Mouse (Mus musculus): ENCODE measurements at regions not wholly inside any gene's neighbourhood (a gene's known extent, or its start where the extent isn't known, plus 50 kb on each side); places are given as distances from the start of the nearest gene placed in this dataset.

DNA sequence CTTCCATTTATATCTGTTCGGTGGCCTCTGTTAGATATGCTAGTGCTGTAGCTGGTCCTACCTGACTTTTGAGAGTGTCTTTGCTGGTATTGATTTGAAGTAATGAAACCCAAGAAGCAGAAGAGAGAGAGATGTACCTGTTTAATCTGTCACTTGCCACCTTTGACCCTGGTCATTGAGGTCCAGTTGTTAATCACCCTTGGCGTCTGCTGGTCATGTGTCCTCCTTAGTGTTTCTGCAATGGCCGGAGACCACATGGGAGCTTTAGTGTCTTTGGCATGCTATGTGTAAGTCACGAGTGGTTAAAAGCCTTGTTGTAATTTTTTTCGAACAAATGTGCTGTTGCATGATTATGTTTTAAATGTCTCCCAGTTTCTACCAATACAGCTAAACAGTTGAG is 193.1 kb downstream of the Dusp6 start:
- DNase-seq, result no peak

GRCm38 (mm10) chr10:99458047-99458446 is 195.0 kb downstream of the Dusp6 start:
- intact Hi-C loops (cut with DNase I), result loop anchor here (5.0 kb wide), 1 partner anchor 46 kb away; no protein-coding TSS in a partner anchor
- DNase-seq, result no peak

More for the DNA sequence above, 193.1 kb downstream of the Dusp6 start:
- intact Hi-C loops (cut with DNase I), result loop anchor here (5.0 kb wide), 1 partner anchor 44 kb away; no protein-coding TSS in a partner anchor

DNA sequence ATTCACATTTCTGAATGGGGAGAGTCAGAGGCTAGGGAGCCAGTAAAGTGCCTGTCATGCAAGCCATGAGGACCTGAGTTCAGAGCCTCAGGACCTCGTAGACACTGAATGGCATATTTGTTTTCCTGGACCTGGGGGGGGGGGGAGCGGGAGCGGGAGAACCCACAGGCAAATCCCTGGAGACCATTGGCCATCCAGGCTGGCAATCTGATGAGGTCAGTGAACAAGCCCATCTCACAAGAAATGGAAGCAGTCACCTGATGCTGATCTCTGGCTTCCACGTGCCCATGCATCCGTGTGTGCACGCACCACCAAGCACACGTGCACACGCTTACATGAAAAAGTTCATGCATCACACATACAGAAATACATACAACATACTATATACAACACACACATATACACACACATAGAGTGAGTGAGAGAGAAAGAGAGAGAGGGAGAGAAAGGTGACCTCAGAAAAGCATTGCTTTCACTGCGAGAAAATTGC is 196.2 kb downstream of the Dusp6 start:
- DNase-seq, result no peak
- intact Hi-C loops (cut with DNase I), result loop anchor here (5.0 kb wide), 1 partner anchor 47 kb away; no protein-coding TSS in a partner anchor

DNA sequence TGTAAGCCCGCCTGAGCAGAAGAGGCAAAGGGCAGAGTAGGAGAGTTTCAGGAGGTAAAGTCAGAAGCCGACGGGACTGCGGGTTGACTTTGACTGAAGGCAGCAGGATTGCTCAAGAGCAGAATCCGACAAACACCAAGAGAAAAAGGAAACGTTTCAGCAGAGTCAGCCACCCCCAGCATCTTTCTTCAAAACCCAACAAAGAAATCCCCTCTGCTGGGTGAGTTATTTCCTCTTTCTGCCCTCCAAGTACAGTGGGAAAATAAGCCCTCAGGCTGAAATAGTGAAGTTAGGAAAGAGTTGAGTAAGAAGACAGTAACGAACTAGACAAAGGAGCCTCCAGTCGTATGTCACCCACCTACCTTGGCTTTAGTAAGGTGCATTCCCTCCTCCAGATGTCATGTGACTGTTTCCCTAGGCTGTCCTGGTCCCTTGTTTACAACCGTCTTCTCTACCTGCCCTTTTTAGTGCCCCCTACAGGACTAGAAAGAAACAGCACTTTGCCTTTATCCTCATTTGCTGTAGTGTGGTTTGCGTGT is 196.9 kb downstream of the Dusp6 start:
- intact Hi-C loops (cut with DNase I), result loop anchor here (5.0 kb wide), 2 partner anchors 48 to 128 kb away; no protein-coding TSS in a partner anchor
- peak; percentile 36 to 43 for DNase-seq

GRCm38 (mm10) chr10:99460847-99461445 is 197.9 kb downstream of the Dusp6 start:
- intact Hi-C loops (cut with DNase I), result loop anchor here (1.0 to 5.0 kb wide), 3 partner anchors 129 to 198 kb away; partner anchors contain the start of gene Dusp6
- peak; percentile 49 to 59 for DNase-seq

GRCm38 (mm10) chr10:99461446-99461966 is 198.5 kb downstream of the Dusp6 start:
- intact Hi-C loops (cut with DNase I), result loop anchor here (1.0 to 5.0 kb wide), 3 partner anchors 129 to 198 kb away; partner anchors contain the start of gene Dusp6
- DNase-seq, result peak; percentile 26 to 51

DNA sequence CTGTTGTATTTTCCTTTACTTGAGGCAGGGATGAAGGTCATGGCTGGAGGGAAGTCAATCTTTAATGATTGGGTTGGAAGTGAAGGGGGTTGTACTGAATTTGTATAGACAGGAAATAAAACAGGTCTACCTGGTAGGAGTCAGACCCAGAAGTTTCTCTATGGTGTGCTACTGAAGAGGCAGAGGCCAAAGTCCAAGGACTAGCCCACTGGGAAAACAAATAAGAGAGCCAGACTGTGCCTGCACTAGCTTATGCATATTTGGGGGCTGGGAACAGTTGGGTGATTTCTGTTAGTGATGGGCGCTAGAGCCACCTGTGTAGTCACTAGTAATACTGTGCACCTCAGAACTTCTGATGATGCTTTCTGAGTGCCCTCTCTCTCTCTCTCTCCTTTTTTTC is 203.7 kb downstream of the Dusp6 start:
- intact Hi-C loops (cut with DNase I), result loop anchor here (2.0 to 5.0 kb wide), 2 partner anchors 111 to 298 kb away; no protein-coding TSS in a partner anchor

GRCm38 (mm10) chr10:99467319-99467842 is 204.3 kb downstream of the Dusp6 start:
- intact Hi-C loops (cut with DNase I), result loop anchor here (2.0 to 5.0 kb wide), 2 partner anchors 110 to 299 kb away; no protein-coding TSS in a partner anchor
- peak; percentile 32 to 58 for DNase-seq

More for the DNA sequence above, 203.7 kb downstream of the Dusp6 start:
- no peak for DNase-seq

DNA sequence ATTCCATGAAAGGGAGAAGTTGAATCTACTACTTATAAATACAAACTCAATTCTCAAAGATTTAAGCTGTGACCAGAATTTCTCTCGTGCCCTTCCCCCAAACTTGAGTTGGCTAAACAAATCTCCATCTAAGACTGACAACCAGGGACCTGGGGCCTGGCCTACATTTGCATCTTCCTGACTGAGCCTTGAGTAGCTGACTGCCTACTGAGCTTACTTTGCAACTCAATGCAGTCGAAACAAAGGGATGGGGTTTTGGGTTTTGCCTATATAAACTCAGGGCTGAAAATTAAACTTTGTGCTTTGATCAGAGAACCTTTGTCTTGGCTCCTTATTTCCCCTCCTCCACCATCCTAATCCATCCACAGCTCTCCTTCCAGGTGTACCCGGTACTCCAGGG is 205.9 kb downstream of the Dusp6 start:
- intact Hi-C loops (cut with DNase I), result loop anchor here (5.0 kb wide), 1 partner anchor 108 kb away; no protein-coding TSS in a partner anchor
- no peak for DNase-seq

DNA sequence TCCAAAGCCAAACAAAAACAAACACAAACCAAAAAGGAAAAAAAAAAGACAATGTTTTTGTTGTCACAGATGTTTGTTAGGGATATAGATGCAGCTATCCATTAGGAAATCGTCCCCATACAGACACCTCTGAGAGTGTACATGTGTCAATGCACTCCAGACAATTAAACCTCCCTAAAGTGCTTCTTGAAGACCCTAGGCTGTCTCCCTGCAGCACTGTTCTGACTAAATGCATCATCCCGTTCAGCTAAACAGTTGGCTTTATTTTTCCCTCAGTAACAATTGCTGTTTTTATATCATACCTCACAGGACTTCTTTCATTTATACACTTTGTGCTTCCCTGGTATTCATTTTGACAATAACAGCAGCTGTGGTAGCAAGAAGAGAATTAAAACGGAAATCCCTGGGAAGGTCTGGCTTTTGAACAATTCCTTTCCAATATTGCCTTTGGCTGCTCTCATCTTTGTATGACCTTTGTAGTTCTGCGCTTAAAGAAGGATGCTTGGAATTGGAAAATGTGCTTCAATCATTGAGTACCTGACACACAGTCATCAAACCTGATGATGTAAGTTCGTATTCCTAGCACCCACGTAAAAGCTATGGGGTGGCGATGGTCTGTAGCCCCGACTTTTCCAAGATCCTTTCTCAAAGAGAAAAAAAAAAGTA is 208.9 kb downstream of the Dusp6 start:
- DNase-seq, result no peak
- intact Hi-C loops (cut with DNase I), result no loop called here

- intact Hi-C loops (cut with DNase I), result no loop called here
- DNase-seq, result no peak
Observed at GRCm38 (mm10) chr10:99472806-99473205, 209.8 kb downstream of the Dusp6 start.

DNA sequence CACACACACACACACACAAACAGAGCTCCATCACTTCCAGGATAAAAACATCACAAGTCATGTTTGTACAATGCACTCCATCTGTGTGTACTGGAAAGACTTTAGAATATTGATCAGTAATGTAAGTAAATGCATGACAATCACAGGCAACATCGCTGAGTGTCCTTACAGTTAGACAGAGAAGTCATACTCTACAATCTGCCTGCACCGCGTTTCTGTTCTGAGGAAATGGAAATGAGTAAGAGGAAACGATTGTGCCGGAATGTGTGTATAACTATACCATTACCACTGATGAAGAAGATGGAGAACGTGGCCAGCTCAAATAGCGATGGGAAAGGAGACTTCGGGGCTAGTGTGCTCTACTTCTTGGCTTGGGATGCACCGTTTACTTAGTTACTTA is 210.7 kb downstream of the Dusp6 start:
- intact Hi-C loops (cut with DNase I), result no loop called here
- DNase-seq, result no peak

DNA sequence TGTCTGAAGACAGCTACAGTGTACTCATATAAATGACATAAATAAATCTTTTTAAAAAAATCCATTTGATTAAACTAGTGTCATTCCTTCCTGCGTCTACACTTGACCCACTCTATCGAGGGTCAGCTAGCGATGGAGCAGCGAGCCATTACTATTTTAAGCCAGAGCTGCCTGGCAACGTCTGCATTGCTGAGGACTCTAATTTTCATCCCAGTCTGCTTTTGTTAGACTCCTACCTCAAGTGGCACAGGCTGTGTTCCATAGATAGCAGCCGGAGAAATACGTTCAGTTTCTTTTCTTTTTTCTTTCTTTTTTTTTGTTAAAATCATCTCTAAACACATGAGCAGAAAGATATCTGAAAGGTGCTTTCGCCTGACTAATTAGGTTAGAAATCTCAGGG is 211.5 kb downstream of the Dusp6 start:
- peak in 1 of 2 experiments; percentile 13 for DNase-seq
- intact Hi-C loops (cut with DNase I), result no loop called here

DNA sequence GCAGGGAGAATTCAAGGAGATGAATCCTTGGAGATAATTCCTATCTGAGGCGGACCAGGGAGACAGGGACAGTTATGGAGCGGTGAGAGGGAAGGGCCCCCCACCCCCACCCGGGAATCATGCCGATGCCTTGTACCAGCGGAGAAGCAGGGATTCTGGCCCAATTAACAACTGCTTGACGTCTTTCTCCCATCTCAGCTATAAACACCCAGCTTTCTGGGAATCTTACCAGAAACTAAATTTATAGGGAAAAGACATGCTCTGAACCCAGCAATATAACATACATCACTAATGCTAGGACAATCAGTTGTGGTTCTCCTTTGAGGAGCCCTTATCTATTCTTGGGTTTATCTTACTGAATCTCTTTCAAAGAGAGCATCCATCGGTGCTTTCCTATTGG is 213.2 kb downstream of the Dusp6 start:
- DNase-seq, result no peak
- intact Hi-C loops (cut with DNase I), result no loop called here

DNA sequence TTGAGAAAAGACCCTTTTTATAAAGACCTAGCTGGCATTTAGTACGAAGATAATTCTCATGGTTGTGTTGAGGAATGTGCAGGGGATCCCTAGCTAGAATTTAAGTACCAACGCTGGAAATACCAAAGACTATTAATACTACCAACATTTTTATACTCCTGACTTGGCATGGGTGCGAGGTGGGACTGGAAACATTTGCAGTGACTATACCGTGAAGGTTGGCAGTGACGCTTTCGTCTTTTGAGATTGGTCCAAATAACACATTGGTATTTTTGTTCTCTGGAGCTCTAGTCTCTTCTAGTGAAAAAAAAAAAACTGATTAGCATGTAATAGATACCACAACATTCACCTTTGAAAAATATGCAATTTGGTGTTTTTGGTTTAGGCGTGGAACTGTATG is 213.7 kb downstream of the Dusp6 start:
- intact Hi-C loops (cut with DNase I), result no loop called here
- DNase-seq, result no peak

GRCm38 (mm10) chr10:99480573-99480972 is 217.5 kb downstream of the Dusp6 start:
- intact Hi-C loops (cut with DNase I), result no loop called here

DNA sequence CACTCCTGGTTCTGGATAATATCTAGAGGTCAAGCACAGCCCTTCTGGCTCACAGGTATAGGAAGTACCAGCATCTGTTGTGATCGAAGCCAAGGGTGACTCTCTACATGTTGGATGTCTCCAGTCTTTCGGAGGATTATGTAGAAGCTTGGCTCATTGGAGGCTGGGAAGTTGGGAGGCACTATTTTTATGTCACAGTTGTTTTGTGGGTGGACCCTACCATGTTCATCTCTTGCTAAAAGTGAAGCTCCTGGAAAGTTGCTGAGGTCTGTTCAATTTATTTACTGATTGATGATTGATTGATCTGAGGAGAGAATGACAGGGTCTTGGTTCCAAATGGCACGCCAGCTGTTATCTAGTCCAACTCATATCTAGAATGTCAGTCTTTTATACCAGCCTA is 219.0 kb downstream of the Dusp6 start:
- intact Hi-C loops (cut with DNase I), result no loop called here
- no peak for DNase-seq

More at GRCm38 (mm10) chr10:99480573-99480972, 217.5 kb downstream of the Dusp6 start:
- DNase-seq, result no peak

DNA sequence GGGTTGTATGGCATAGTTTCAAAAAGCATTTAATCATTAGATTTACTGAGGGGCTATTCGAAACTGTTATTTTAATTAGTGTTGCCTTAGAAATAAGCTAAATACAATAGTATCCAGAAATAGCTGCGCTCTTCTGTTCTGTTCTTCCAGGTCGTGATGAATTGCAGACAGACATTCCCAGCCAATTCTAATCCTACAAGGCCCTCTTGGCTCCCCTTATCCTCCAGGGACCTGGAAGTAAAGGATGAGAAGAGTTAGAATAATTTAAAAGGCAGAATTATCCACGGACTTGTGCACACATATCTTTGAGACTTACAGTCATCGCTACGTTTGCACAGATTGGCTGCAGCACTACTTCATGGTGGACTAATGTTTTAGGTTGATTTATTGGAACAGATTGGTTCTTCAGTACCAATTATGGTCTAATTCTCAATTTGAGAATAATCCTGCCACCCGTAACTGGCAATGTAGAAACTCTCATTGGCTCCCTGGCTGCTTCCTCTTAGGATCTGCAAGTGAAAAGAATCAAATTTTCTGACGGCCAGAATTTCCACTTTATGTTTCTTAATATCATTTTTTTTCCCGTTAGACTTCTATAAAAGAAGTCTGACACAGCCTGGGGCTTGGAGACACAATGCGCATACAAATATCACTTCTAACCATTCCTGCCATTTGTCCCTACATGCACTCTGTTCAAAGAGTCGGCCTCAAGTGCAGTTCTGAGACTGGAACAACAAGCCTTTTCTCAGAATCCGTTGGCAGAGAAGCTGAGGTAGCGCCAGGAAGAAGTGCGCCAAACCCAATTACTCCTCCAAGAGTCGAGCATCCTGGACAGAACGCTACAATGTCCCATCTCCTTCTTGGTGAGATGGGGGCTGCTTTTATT is 225.4 kb downstream of the Dusp6 start:
- intact Hi-C loops (cut with DNase I), result no loop called here
- no peak for DNase-seq

DNA sequence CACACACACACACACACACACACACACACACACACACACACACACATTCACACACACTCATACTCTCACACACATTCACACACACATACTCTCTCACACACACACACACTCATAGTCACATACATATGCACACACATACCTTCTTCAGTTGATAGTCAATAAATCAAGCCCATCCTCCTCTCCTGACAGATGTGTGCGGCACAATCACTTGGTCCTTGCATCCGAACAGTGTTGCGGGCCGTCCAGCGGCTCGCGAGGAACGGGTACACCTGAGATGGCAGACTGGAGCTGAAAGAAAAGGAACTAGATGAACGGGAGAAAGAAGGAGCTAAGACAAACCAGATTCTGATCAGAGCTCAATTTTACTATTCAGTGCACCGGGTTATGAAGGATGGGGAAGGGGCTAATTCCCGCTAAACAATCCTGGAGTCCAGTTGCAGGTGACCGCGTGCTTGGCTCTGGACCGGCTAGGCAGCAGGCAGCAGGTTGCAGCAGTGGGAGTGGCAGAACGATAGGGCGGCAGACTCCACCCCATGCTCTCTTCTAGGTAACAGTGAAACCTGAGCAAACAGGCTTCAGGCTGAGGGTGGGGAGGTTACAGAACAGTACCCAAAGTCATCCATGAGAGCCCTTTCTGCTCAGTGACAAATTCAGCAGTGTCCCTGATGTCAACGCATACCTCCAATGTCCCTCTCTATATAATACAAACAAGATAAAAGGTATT is 247.8 kb downstream of the Csl start:
- intact Hi-C loops (cut with DNase I), result no loop called here

More for the DNA sequence above, 247.8 kb downstream of the Csl start:
- DNase-seq, result no peak

All from heart, postnatal 36 days (tissue).